Mouse (Mus musculus) T-helper 2 cell (primary cell): Measurements from ENCODE around the gene Gm26620.

Experiments used
- in situ Hi-C: fragments of 300-600 bp; cut with MboI, MseI; formaldehyde crosslinking; loops from one replicate; pipeline ENCODE4 v1.15.1; 2025; ENCODE audit warnings: high pct_unique_total_duplicates

Gm26620 gene

DNA sequence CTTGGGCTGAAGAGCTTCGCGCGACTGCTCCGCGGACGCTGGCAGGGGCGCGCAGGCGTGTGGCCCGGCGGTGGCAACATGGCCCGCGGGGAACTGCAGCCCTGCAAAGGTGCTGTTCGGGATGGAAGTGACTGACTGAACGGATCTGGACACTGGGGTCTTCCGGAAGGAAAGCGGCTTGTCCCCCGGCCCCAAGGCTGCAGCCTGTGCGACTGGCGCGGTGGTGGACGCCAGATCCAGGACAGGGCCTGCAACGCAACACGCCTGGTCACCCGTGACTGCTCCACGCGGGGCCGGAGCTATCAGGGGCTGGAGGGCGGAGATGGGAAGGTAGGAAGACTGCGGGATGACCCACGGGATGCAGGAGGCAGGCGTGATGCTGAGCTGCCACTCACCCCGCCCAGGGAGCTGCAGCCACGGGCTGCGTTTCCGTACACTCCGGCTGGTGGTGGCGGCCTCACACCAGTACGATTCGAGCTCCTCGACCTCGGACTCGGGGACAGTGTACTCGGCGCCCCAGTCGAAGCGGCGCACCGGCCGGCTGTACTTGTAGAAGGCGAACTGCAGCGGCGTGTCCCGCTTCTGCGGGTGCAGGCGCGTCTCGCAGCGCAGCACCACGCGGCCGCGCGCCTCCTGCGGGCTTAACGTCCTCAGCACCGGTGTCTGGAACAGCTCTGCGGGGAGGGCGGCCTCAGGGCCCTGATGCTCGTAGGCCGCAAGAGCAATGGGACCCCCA, 22.8 kb downstream of the Gm26620 start:
- in situ Hi-C loops = no loop called here

DNA sequence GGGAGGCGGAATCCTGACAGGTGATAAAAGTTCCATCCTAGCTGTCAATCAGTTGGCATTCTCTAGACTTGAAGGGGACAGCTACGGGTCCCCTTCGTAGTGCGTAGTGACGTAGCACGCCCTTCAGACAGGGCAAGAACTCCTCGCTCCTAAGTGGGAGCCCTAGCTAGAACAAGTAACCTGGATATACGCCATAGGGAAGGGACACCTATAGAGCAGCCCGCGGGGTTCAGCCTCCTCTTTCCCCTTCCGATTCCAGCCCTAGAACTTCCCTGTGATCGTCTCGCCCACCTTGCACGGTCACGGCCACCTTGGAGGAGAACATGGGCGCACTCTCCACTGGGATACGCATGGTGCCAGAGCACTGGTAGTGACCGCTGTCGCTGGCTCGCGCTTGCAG, 23.5 kb downstream of the Gm26620 start:
- in situ Hi-C loops = no loop called here

GRCm38 (mm10) chr1:170911907-170912660, 27.2 kb downstream of the Gm26620 start:
- in situ Hi-C loops = no loop called here

DNA sequence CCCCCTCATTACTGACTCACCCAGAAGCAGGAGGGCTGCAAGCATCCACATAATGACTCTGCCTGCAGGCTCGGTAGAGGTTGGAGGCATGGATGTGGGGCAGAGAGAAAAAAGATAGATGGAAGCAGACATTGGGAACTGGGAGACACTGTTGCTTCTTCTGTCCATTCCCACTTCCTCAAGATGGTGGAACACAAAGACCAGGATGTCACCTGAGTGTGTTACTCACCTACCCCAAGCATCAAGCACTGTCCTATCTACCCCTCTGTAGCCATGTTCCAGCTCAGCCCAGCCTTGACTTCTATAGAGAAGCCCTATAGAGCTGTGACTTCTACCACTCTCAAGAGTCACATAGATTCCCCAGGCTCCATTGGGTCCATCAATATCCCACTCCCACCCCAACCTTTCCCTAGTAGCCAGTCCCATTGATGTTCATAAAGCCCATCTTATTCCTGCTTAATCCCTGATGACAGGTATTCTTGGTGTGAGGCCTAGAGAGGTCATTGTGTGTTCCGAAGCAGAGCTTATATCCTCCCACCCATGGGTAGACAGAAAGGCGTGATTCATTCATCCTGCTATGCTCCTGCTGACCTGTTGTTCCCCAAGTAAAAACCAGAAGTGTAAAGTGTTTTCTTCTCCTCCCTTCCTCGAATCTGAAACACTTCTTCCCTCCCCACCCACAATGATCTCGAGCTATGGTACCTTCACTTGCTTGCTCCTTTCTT, 28.2 kb downstream of the Gm26620 start, which contains the start of gene Fcrlb:
Fcrlb (minus strand) TSS at position 51 of the 725 bp plus-strand sequence.
- in situ Hi-C loops = no loop called here

DNA sequence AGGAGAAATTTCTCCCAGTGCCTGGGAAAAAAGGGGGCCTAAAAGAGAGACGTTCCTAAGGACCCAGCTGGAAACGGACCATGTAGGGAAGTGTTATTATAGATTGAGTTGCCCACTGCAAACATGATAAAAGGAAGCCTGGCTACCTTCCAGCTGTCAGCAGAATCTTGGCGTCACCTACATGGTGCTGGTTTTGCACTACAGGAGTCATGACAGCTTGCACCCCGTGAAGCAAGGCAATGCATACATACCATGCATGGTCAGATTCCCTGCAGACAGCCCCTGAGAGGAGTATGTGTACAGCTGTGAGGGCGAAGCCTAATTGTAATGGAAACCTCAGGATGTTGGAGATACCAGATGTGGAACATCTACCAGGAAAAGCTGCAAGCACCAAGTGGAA, 30.8 kb downstream of the Gm26620 start:
- in situ Hi-C loops = no loop called here

- in situ Hi-C loops = no loop called here
Observed at GRCm38 (mm10) chr1:170919308-170919707, 34.4 kb downstream of the Gm26620 start.

DNA sequence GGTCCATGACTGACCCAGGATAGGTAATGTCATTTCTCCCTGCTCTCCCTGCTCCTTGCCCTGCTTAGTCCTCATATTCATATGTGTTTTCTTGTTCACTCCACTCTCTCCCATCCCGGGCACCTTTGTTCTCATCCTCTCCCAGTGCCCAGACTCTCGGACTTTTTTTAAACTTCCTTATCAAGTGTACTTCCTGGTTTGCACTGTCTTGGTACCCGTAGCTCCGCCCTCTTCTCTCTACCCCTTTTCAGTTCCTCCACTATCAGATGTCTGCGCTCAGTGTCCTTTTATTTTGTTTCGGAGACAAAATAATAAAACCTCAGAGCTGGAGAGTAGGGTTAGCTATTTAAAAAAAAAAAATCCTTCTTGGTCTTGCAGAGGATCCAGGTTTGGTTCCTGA, 39.6 kb downstream of the Gm26620 start:
- in situ Hi-C loops = no loop called here

DNA sequence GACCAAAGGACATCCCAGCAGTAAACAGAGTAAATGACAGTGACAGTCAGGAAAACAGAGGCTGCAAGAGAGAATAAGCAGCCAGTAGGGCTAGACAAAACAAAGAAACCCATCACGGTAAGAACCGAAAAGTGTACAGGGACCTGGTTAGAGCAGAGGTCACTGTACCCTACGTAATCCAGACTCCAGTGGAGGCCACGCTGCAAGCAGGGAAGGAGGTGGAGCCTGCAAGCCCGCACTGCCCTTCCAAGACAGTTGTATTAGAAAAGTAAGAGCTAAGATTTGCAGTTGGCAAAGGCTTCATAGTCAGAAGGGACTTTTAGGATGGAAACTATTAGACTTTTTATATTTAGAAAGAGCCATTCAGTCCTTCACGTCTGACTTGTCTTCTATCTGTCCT, 42.1 kb downstream of the Gm26620 start:
- in situ Hi-C loops = loop anchor here (25.0 kb wide), 1 partner anchor 560 kb away; no protein-coding TSS in a partner anchor

DNA sequence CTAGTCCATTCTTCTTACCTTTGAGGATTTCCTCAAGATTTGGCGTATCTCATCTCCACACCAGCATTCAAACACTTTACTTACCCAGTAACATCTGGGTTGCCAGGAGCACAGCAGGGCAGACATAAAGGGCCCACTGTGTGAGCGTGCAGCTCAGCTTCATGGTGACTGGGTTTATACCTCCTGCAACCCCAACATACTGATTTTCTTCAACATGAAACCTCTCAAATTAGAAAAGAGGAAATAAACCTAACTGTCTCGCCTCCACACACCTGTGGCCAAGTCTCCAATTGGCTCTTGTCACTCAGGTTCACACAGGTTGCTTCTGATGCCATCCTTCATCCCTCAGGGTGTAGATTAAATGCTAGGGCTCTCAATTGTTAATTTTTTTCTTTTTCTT, 42.5 kb downstream of the Gm26620 start, which contains the start of gene Fcrla:
Fcrla (minus strand) TSS at position 206 of the 400 bp plus-strand sequence.
- in situ Hi-C loops = loop anchor here (25.0 kb wide), 1 partner anchor 560 kb away; no protein-coding TSS in a partner anchor

DNA sequence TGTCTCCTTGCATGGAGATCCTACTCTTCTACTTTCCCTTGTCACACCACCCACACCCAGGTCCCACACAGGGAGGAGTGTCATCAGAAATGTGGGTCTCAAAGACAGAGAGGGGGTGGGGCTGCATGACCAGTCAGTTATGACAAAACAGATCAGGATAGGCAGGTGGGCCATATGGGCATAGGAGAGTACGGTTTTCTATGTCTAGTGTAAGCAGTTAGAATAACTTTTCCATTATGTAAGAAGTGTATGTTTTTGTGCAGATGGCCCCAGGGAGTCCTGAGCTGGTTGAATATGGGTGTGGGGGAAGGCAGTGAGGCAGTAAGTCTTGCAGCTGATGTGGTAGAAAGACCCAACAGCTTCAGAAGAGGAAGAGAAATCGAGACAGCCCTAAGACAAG, 43.6 kb downstream of the Gm26620 start:
- in situ Hi-C loops = loop anchor here (25.0 kb wide), 1 partner anchor 559 kb away; no protein-coding TSS in a partner anchor

DNA sequence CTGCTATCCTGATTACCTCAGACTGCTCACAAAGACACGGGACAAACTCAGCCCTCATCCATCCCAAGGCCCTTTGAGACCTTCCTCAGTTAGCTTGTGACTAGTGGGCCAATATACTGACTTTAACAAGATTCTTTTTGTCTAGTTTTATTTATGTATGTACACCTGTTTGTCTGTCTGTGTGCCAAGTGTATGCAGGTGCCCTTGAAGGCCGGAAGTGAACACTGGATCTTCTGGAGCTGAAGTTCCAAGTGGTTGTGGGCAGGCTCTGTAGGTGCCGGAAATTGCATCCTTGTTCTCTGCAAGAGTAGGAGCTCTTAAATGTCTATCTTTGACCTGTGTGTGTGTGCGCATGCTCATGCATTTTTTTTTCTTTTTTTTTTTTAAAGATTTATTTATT, 44.4 kb downstream of the Gm26620 start:
- in situ Hi-C loops = loop anchor here (25.0 kb wide), 1 partner anchor 558 kb away; no protein-coding TSS in a partner anchor

GRCm38 (mm10) chr1:170932043-170932442, 47.2 kb downstream of the Gm26620 start:
- in situ Hi-C loops = loop anchor here (25.0 kb wide), 1 partner anchor 555 kb away; no protein-coding TSS in a partner anchor

GRCm38 (mm10) chr1:170933386-170933920, 48.6 kb downstream of the Gm26620 start:
- in situ Hi-C loops = loop anchor here (25.0 kb wide), 1 partner anchor 554 kb away; no protein-coding TSS in a partner anchor

- in situ Hi-C loops = loop anchor here (25.0 kb wide), 1 partner anchor 553 kb away; no protein-coding TSS in a partner anchor
Observed at GRCm38 (mm10) chr1:170933940-170934339, 49.1 kb downstream of the Gm26620 start.

GRCm38 (mm10) chr1:170934383-170934782, 49.5 kb downstream of the Gm26620 start:
- in situ Hi-C loops = loop anchor here (25.0 kb wide), 1 partner anchor 553 kb away; no protein-coding TSS in a partner anchor
